Comparison of ENCODE assay signal across 15 mouse cellular contexts in the genomic region with DNA sequence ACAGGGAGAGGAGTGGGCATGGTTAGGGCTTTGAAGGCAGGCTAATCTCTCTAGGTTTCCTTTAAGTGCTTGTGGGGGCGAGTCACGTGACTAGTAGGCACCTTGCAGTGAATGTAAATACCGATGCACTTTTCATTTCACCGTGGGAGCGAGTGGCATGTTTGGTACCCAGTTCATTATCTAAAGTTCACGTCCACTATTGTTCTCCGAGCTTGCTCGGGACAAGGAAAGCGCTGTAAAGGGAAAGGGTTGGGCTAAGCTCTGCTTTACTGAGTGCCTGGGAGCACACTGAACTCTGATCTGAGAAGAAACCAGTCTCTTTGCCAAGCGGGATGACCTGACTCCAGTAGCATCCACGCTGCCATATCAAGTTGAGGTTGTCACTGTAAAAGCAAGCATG.
DNase-seq lines count a peak whose midpoint lies in the region; ATAC-seq lines count a peak whose summit lies in the region.
"Had no signal": no experiment of that assay in that cellular context is flagged by ENCODE, and none has a peak within 500 bp of the region (broad histone marks: within the 10 kb centered on the region; RNA-seq: fewer than 3 reads in every experiment).

No protein-coding gene starts in this region.

- ATAC-seq in heart, embryonic 12.5 days (ENCODE audit: insufficient number of reproducible peaks, low FRiP score) = no peak
- ATAC-seq in hindbrain, embryonic 11.5 days (ENCODE audit: low FRiP score) = peak; percentile 33; the same call in 1 of the 2 replicates
- no peak; the same call in 1 of the 2 replicates for ATAC-seq in midbrain, embryonic 16.5 days
- ATAC-seq in granulocyte monocyte progenitor cell, adult 5-6 weeks (replicated peaks; ENCODE audit: poor library complexity, severe bottlenecking) = no peak
- no peak for ATAC-seq in inflammation-experienced regulatory T-cells, adult 6 months
- ATAC-seq: liver, embryonic 12.5 days had no signal

- H3K4me3 ChIP-seq in heart, embryonic 12.5 days = peak overlapping the region; percentile 10
- no peak overlapping the region for H3K4me3 ChIP-seq in hindbrain, embryonic 11.5 days (ENCODE audit: low read depth, low read length)
- no peak overlapping the region for H3K4me3 ChIP-seq in midbrain, embryonic 16.5 days (ENCODE audit: low read depth, low read length)
- H3K4me3 ChIP-seq: embryonic facial prominence, embryonic 10.5 days; liver, embryonic 12.5 days had no signal

- H3K27me3 ChIP-seq in heart, embryonic 12.5 days (replicated peaks) = 0 out of 2 replicates have a peak, but pooled peaks cover 10% of the 10 kb centered on the region
- H3K27me3 ChIP-seq in hindbrain, embryonic 11.5 days (ENCODE audit: control insufficient read depth, insufficient read depth, low read length) = no peaks in the 10 kb centered on the region; the same call in 1 of the 2 replicates
- H3K27me3 ChIP-seq in midbrain, embryonic 16.5 days (ENCODE audit: control insufficient read depth, insufficient read depth, low read depth, low read length) = no peaks in the 10 kb centered on the region; the same call in 1 of the 2 replicates
- H3K27me3 ChIP-seq: liver, embryonic 12.5 days had no signal

- H3K9ac ChIP-seq in heart, embryonic 12.5 days = no peak overlapping the region
- H3K9ac ChIP-seq in hindbrain, embryonic 11.5 days (ENCODE audit: low read depth, low read length) = no peak overlapping the region
- no peak overlapping the region for H3K9ac ChIP-seq in midbrain, embryonic 16.5 days (ENCODE audit: low read depth, low read length)
- H3K9ac ChIP-seq: liver, embryonic 12.5 days had no signal

- peaks cover 13% of the 10 kb centered on the region for H3K36me3 ChIP-seq in heart, embryonic 12.5 days
- peaks cover 10% of the 10 kb centered on the region for H3K36me3 ChIP-seq in hindbrain, embryonic 11.5 days (ENCODE audit: control insufficient read depth, insufficient read depth, low read length)
- peaks cover 13% of the 10 kb centered on the region for H3K36me3 ChIP-seq in midbrain, embryonic 16.5 days (ENCODE audit: control insufficient read depth, insufficient read depth, low read length)

- H3K4me2 ChIP-seq in heart, embryonic 12.5 days = peak overlapping the region; percentile 61
- H3K4me2 ChIP-seq in hindbrain, embryonic 11.5 days (replicated peaks; ENCODE audit: low read depth, low read length) = no peak overlapping the region
- peak overlapping the region; percentile 20; the same call in 1 of the 2 replicates for H3K4me2 ChIP-seq in midbrain, embryonic 16.5 days (ENCODE audit: low read length)
- H3K4me2 ChIP-seq: liver, embryonic 12.5 days had no signal

- WGBS in heart, embryonic 12.5 days = 32% methylated on average over 11 of the region's 11 CpGs
- WGBS in hindbrain, embryonic 11.5 days = 29% methylated on average over 11 of the region's 11 CpGs
- 11% methylated on average over 11 of the region's 11 CpGs for WGBS in midbrain, embryonic 16.5 days

- no peak for DNase-seq in heart, postnatal 4 days
- DNase-seq in ZHBTc4 (ENCODE audit: low read depth, low spot score) = peak; percentile 38
- no peak for DNase-seq in hindbrain, embryonic 11.5 days (ENCODE audit: low spot score)
- DNase-seq in cerebellum, postnatal 10 days = no peak
- DNase-seq: adrenal gland, postnatal 10 days; cerebellum, adult 11 months; lung, postnatal 36 days; right cerebral cortex, postnatal 14 days had no signal

- H3K27ac ChIP-seq in heart, embryonic 12.5 days (ENCODE audit: poor library complexity, severe bottlenecking) = no peak overlapping the region
- no peak overlapping the region for H3K27ac ChIP-seq in hindbrain, embryonic 11.5 days (ENCODE audit: low read depth, low read length)
- no peak overlapping the region for H3K27ac ChIP-seq in midbrain, embryonic 16.5 days (ENCODE audit: low read length)
- H3K27ac ChIP-seq: embryonic facial prominence, embryonic 10.5 days; kidney, postnatal 0 days; liver, embryonic 12.5 days had no signal

- 0 out of 2 replicates have a peak, but pooled peaks cover 3% of the 10 kb centered on the region for H3K9me3 ChIP-seq in heart, embryonic 12.5 days (replicated peaks)
- no peaks in the 10 kb centered on the region for H3K9me3 ChIP-seq in hindbrain, embryonic 11.5 days (ENCODE audit: control insufficient read depth, low read length)
- H3K9me3 ChIP-seq in midbrain, embryonic 16.5 days (replicated peaks; ENCODE audit: control insufficient read depth, low read length, poor library complexity, severe bottlenecking) = no peaks in the 10 kb centered on the region; the same call in 1 of the 2 replicates

- peaks cover 12% of the 10 kb centered on the region; the same call in 1 of the 2 replicates for H3K4me1 ChIP-seq in heart, embryonic 12.5 days (replicated peaks)
- 0 out of 2 replicates have a peak, but pooled peaks cover 2% of the 10 kb centered on the region for H3K4me1 ChIP-seq in hindbrain, embryonic 11.5 days (replicated peaks; ENCODE audit: control insufficient read depth, insufficient read depth, low read length)
- H3K4me1 ChIP-seq in midbrain, embryonic 16.5 days (ENCODE audit: control insufficient read depth, insufficient read depth, low read length) = peaks cover 19% of the 10 kb centered on the region
- H3K4me1 ChIP-seq: liver, embryonic 12.5 days had no signal
